Mouse (Mus musculus) urinary bladder, postnatal 25 days (tissue): ENCODE results near the gene Fam181a.

Source experiments
- DNase-seq: peaks from one replicate; pipeline ENCODE4 v3.0.0; 2022; ENCODE audit warnings: low spot score

Fam181a gene

DNA sequence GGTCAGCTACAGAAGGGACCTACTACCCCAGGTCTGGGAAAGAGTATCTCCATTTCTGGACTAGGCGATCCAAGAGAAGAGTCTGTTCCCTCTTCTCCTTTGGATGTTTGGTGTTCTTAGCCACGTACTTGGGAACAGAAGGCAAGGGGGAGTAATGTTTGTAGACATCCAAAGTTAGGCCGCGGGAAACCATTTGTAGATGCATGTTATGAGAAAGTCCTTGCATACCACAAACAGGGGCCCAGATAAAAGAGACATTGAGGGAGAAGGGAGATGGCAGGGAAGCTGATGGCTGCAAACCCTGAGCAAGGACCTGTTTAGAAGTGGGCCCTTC, 45.6 kb downstream of the Fam181a start:
- no peak for DNase-seq

DNA sequence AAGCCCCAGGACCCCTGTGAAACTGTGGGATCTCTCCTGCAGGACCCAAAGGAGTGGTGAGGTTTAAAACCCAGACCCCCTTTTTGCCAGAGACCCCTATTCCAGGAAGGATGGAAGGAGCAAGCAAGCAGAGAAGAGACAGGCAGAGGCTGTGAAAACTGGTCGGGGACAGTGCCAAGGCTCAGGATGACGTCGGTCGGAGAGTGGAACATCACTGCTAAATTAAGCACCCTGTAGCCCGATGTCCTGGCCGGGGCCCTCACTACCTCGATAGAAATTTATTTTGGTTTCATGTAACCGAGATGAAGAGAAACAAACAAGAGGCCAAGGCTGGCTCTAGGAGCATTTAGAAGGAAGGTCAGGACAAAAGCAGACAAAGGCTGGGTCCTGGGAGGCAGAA, 47.4 kb downstream of the Fam181a start:
- no peak for DNase-seq

DNA sequence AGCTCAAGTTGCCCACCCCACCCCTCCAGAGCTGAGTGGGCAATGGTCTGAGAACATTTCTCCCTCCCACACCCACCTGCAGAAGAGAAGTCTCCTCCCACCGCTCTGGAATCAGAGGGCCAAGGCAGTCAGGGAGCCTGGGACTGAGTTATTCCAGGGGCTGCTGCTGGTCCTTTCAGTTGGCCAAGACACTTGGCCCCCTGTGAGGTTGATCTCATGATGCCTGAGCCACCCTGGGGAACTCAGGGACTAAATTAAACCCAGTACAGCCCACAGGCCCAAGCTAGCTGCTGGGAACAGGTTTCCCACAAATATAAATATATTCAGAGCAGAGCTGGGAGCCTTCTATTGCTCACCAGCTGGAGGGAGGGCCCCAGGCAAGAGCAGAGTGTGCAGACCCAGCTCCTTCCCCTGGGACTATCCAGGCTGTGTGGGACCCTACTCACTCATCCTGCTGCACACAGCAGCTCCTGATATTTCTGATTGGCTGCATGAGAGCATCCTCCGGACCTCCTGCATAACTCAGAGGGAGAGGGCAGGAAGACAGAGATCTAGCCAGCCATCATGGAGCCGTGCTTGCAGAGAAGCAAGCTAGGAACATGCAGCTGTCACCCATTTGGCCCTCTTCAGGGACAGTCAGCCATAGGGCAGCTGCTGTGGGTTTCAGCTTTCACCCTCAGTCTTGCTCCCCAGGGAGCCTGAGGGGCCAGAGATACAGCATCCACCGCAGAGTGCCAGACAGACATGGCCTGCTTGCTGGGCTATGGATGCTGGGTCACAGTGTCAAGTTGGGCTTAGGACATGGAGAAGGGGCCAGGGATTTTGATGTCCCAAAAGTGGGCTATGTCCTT, 48.4 kb downstream of the Fam181a start:
- DNase-seq, result no peak

DNA sequence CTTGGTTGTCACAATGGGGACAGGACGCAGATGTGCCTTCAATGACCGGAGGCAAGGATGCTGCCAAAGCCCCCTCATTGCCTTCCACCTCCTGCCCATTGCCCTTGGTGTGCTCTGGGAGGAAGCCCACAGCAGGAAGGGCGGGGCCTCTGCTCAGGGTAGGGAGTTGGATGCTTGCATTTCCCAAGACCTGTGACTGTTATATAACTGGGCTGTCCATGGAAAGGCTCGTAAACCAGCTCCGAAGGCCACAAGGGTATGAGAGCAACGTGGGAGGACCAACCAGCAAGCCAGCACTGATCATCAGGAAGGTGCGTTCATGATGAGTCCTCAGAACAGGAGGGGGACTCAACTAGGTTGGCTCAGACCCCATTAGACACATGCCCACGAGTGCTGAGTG, 50.0 kb downstream of the Fam181a start:
- DNase-seq, result no peak

DNA sequence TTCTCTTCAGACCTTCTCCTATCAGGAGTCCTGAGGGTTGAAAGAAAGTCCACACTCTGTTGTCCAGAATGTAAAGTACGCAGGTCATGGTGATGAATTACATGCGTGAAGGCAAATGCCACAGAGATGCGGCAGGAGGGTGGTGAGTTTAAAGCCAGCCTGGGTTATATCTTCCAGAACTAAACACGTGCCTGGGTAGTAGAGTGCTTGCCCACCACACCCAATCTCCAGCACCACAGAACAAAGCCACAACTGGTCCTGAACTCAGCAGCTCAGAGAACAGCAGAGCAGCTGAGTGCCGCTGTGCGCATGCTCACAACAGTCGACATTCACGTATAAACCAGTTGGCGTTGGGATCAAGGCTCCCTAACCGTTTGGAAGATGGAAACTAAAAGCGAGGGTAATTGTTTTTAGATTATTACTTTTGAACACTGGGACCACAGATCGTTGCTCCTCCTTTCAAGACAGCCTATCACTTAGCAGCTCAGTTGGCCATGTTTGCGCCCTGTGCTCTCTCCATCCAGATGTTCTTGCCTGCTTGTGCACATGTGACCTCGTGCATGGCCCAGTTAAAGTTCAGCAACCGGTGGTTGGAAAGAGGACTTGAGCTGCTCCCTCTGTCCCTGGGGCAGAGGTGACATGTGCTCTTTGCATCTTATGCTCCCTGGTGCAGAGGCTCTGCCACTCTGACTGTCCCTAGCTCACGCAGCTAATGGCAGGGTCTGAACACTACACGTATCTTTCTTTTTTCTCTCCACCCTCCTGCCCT, 50.9 kb downstream of the Fam181a start:
- DNase-seq, result no peak

DNA sequence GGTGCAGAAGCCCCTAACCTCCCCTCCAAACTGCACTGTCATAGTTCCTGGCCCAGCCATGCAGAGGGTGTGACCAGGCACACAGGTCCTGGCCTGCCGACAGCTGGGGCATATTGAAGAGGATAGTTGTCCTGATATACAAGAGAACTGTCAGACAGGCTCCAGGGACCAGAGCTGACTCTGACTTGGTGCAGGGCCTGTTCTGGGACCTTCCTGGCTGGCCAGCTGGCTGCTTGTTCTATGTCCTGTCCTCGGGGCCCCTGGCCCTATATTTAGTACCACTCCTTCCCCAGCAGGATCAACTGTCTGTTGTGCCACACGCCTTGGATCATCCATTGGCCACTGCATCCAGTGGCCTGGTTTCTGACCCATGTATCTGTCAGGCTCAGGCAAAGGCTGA, 51.6 kb downstream of the Fam181a start:
- DNase-seq, result no peak
